Mouse (Mus musculus) MEL (cell line): ENCODE results near the gene Taco1.

Source experiments
- CTCF ChIP-seq, 3 experiments: IDR thresholded peaks in 2 of 3; conservative IDR thresholded peaks in 1 of 3; 2 replicates each; pipeline ENCODE4 v1.5.1; 2011 to 2012; ENCODE audit warnings: low read length in 3 of 3, low read depth in 2 of 3, mild to moderate bottlenecking in 2 of 3, improper control_type of control experiment in 1 of 3, inconsistent platforms in 1 of 3, mixed read lengths in 1 of 3, moderate library complexity in 1 of 3; ENCODE audit not compliant: control insufficient read depth in 1 of 3, insufficient read depth in 1 of 3, poor library complexity in 1 of 3, severe bottlenecking in 1 of 3
- GATA1 ChIP-seq: IDR thresholded peaks from 2 replicates; pipeline ENCODE4 v1.6.1; 2011; ENCODE audit warnings: low read depth, low read length, improper control_type of control experiment
- MAFK ChIP-seq: IDR thresholded peaks from 2 replicates; pipeline ENCODE4 v1.6.1; 2011; ENCODE audit warnings: low read depth, mild to moderate bottlenecking, low read length, improper control_type of control experiment, borderline replicate concordance
- POLR2A ChIP-seq, 2 experiments: IDR thresholded peaks; 2 replicates each; pipeline ENCODE4 v1.6.1; 2011 to 2012; ENCODE audit warnings: low read length in 2 of 2, mild to moderate bottlenecking in 2 of 2, control low read depth in 1 of 2, improper control_type of control experiment in 1 of 2, low read depth in 1 of 2, moderate library complexity in 1 of 2; ENCODE audit not compliant: control insufficient read depth in 1 of 2, insufficient read depth in 1 of 2, poor library complexity in 1 of 2
- RAD21 ChIP-seq: IDR thresholded peaks from 2 replicates; pipeline ENCODE4 v1.6.1; 2011; ENCODE audit warnings: mild to moderate bottlenecking, low read depth, low read length, improper control_type of control experiment
- RCOR1 ChIP-seq: IDR thresholded peaks from 2 replicates; pipeline ENCODE4 v1.6.1; 2012; ENCODE audit warnings: low read depth, mild to moderate bottlenecking, inconsistent platforms, low read length, improper control_type of control experiment
- SMC3 ChIP-seq: IDR thresholded peaks from 2 replicates; pipeline ENCODE4 v1.6.1; 2011; ENCODE audit warnings: low read depth, low read length, improper control_type of control experiment
- TBP ChIP-seq: IDR thresholded peaks from 2 replicates; pipeline ENCODE4 v1.8.0; 2011; ENCODE audit warnings: low read depth, low read length, improper control_type of control experiment
- USF1 ChIP-seq: IDR thresholded peaks from 2 replicates; pipeline ENCODE4 v1.6.1; 2014; ENCODE audit warnings: low read depth, mild to moderate bottlenecking, inconsistent platforms, low read length, improper control_type of control experiment, moderate library complexity
- ZMIZ1 ChIP-seq: IDR thresholded peaks from 2 replicates; pipeline ENCODE4 v1.6.1; 2012; ENCODE audit warnings: low read depth, mild to moderate bottlenecking, inconsistent platforms, low read length, improper control_type of control experiment, moderate library complexity

- TF ChIP-seq CTCF (IDR thresholded peaks at IDR 0.05 in 2 of 3, conservative IDR thresholded peaks at IDR 0.05 in 1 of 3; ENCODE audit: control insufficient read depth in 1 of 3, insufficient read depth in 1 of 3, low read depth in 2 of 3, low read length in 3 of 3, poor library complexity in 1 of 3, severe bottlenecking in 1 of 3) (peak in 2 of 3 experiments; percentile 88 to 96), MAFK (no peak), ZMIZ1 (no peak), SMC3 (peak; percentile 98), USF1 (no peak), GATA1 (0 out of 2 replicates have a peak, but pooled peaks have one; percentile 9), TBP (0 out of 2 replicates have a peak, but pooled peaks have one; percentile 43), RCOR1 (no peak), RAD21 (peak; percentile 86), POLR2A (IDR thresholded peaks at IDR 0.05; ENCODE audit: control insufficient read depth in 1 of 2, insufficient read depth in 1 of 2, low read depth in 1 of 2, low read length in 2 of 2, poor library complexity in 1 of 2) (no peak)
Measured at GRCm38 (mm10) chr11:106076321-106076720, 10.5 kb downstream of the Taco1 start.
